Mouse (Mus musculus): ENCODE measurements around the gene Ccdc93.
A peak's percentile ranks its signal among the peaks of the same experiment; 100 is the strongest.

The Ccdc93 gene

DNA sequence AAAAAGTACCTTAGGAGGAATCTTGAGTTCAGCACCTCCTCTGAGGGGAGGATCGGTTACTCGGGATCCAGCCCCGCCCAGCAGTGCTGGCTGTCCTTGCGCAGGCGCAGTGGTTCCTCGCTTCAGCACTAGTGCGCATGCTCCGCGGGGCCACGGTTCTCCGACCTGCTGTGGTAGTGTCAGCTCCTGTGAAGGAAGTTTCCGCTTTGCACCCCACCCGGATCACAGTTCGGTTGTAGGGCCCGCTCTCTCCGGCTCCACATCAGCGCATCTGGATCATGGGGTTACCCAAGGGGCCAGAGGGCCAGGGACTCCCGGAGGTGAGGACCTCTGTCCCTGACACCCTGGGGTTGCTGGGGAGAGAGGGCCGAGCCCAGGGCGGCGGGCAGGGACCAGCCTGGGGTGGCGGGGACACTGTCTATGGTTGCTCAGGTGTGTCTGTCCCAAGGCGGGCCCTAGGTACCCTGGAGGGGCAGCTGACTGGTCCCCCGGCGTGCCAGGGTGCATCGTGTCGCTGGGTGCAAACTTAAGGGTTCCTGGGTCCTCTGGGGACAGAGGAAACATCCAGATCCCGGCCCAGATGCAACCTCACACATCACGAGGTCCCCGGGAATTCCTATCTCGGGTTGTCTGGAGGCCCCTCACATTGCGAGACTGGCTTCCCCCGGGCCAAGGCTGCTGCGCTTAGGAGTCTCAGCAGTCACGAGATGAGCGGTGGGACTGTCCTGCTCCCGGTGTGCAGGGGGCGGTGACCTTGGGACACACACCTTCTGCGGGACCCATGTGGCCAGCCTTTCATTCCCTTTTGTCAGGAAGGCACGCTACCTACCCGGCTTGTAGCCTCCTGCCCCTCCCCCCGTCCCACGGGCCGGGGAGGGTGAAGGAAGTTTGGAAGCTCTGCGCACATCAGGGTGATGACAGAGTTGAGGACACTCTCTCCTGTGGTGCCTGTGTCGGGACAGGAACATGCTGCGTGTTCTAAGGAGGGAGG is at the start of gene Ccdc93:
Ccdc93 (plus strand) TSS at position 112 of the 991 bp plus-strand sequence.
- peak; percentile 100 for DNase-seq (ENCODE audit: low spot score)

DNA sequence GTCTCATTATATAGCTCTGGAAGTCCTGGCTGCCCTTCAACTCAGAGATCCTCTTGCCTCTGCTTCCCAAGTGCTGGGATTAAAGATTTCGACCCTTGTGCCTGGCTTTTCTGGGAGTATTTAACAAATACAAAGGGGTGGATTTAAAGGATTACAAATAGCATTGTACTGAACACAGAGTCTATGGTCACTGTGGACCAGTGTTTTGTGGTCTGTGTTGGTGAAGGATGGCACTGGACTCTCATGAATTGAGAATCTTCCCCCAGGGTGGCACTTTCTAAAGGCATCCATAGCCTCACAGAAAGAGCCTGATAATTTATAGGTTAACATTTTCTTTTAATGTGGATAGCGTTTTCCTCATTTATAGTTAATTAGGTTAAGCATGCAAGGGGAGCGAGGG is 49.3 kb upstream of the Ccdc93 start:
- no peak for DNase-seq (ENCODE audit: low spot score)

DNA sequence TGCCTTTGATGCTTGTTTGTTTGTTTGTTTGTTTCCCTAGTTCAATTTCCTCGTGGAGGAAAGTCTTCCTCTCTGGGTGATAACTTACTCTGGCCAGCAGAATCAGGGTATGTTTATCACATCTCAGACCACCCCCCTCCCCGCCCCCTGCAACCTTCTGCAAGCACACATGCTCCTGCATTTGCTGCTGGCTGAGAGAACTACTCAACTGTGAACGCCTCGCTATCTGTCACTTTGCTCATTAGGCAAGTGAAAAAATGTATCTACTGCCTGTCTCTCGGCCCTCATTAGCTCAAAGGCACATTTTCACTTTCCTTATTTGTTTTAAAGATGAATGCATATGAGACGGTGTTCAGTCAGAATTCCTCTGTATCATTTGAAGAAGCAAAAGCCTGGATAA is 42.5 kb upstream of the Ccdc93 start:
- DNase-seq (ENCODE audit: low spot score), result no peak

DNA sequence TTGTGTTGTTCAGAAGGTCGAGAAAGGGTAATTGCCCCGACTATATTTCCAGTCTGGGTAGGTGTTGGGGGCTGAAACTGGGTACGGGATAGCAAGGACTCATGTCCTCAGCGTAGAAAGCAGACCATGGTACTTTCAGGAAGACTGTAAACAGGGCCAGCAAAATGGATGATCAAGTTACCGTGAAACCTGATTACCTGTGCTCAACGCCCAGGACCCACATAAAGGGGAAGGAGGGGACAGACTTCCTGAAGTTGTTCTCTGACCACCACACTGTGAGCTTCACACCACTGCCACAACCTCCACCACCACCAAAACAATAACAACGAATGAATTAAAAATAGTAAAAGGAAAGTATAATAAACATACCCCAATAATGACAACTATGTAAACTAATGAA is 42.1 kb upstream of the Ccdc93 start:
- DNase-seq (ENCODE audit: low spot score), result no peak

DNA sequence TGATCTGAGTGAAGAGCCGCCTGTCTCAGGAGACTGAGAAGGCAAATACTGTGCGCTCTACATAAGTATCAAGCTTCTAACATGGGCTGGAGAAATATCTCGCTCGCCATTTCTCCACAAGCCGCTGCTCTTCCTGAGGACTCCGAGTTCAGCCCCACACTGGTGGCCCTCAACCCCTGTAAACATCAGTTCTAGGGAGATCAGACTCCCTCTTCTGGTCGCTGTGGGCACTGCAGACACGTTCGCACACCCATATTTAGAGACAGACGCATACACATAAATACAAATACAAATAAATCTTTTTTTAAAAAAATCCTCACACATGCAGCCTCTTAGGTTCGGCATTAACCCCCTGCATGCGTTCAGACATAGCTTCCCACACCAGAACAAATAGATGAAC is 41.3 kb upstream of the Ccdc93 start:
- no peak for DNase-seq (ENCODE audit: low spot score)

DNA sequence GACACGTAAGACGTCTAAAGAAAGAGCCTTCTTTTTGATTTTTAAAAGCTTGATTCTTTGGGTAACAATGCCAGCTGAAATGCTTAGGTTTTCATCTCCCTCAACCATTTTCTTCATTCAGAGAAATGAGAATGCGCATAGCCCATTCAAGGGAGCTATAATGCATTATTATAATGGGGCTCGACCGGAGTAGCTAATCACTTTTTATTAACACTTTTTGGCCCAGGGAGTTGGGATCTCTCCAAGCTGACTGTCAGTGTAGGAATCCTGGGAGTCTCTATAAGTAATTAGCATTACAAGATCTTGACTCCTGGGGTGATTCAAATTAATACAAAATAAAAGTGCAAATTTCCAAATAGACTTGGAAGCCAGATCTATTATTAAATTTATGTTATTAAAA is 40.8 kb upstream of the Ccdc93 start:
- DNase-seq (ENCODE audit: low spot score), result no peak

DNA sequence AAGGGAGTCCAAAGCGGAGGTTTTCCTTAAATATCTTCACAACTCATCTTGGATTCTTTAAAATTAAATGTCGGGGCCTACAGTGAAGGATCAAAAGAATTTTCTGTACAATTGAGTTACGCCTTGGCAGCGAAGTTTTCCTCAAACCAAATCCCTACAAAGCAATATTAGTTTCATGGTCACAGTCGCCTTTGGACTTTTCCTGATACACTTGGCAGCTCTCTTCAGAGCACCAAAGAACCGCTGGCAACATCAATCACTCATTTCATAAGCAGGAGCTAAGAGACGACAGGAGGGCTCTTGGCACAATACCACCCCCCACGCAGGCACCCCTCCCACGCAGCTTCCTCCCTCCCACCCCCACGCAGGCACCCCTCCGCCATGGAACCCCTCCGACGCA is 40.4 kb upstream of the Ccdc93 start:
- DNase-seq (ENCODE audit: low spot score), result no peak

DNA sequence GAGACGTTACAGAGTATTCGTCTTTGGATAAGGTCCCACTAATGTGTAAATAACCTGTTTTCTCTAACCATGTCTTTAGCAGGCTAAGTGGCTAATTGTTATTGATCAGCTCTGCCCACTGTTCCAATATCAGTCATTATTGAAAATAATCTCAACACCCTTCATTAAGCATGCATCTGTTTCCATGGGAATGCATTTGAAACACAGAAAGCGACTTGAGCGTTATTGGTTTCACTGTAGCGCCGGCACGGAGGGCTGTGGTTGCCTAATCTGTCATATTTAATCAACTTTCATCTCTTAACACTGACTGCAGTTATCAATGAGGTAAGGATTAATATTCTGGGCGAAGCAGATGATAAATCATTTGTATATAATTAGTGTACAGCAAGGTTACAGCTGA is 40.0 kb upstream of the Ccdc93 start:
- DNase-seq (ENCODE audit: low spot score), result no peak

DNA sequence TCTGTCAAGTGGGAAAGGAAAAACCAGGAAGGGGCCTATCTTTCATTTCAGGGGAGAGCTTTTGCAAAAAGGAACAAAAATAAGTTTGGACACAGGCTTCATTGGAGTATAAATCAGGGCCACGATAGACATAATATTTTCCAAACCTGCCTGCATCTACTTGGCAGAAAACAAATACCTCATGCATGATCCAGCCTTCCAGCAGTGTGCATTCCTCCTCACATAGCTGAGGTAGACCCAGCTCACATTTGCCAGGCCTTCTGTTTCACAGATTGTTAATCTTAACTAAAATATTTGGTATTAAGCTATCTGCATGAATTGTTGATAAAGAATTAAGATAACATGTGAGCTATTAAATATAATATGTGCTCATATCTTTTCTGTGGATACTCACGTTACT is 37.7 kb upstream of the Ccdc93 start:
- DNase-seq (ENCODE audit: low spot score), result no peak

DNA sequence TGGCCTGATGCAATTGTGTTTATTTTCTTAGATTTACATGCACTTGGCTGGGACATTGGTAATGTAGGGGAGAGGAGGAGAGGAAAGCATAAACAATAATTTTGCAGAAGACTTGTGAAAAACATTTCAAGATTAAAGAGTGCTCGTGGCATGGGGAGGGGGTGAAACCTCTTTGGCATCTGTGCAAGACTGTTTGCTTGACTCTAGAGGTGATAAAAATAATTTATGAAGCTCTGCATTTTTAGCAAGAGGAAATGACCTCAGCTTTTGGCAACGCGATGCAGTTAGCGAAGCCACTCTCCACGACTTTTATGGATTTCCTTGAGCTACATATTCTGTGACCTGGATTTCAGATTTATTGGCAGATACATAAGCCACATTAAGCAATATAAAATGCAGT is 36.1 kb upstream of the Ccdc93 start:
- no peak for DNase-seq (ENCODE audit: low spot score)

DNA sequence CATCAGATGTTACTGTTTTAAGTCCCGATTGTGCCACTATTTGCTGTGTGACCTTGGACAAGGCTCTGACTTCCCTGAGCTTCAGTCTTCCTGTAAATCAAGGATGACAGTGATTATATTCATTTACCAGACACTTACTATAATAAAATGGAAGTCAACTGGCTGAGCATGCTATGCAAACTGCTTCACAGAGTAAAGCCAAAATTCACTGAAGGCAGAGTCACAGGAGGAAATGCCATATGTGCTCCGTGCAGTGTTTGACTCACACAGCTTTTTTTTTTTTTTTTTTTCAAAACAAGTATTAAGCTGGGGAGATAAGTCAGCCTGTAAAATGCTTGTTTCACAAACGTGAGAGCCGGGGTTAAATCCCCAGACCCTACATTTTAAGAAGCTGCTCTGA is 34.3 kb upstream of the Ccdc93 start:
- no peak for DNase-seq (ENCODE audit: low spot score)

DNA sequence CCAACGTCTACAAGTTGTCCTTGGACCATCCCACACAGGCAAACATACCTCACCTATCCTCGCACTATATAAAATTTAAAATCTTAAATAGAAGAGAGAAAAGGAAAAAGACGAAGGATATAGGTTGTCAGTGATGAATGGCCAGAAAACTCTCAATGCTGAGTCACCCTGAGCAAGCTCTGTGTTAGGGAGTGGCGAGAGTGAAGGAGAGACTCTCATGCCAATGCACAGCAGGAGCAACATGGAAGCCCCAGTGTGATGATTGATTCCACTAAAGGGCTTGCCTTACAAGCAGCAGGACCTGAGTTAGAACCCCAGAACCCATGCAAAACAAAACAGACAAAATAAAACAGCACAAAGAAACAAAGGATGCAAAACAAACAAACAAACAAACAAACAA is 32.6 kb upstream of the Ccdc93 start:
- no peak for DNase-seq (ENCODE audit: low spot score)

DNA sequence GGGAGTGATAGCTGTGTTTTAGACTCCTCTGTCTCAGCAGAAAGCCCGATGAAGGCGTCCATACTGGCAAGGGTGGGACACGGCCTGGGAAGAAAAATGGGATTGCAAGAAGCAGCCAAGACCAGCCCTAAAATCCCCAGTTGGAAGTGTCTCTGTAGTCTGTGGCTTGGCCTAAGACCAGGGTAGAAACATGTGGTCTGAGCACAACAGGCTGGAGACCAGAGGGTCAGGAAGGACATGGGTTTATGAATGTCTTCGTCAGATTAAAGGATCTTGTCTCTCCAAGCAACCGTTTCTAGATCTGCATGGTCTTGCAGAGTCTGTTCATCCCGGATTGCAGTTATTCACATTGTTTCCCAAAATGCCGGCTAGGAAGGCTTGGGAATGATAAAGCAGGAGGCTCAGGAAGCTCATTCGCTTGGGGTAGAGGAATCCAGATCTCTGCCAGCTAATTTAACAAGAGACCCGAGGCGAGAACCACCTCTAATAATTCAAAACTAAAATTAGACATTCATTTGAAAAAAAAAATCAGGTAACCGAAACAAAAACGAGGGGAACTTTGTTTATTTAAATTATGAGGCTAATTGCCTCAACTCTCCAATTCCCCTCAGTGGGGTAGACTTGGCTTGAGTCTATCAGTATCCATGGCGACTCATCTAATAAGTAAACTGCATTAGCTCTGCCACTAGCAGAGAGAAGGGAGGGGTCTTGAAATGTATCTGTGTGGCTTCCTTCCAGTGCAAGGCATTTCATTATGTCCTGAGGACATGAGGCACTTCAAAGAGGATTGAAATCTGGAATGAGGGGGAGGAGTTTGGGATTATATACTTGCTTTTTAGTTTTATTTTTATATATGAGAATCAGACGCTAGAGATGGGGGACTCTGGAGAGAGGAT is 31.6 kb upstream of the Ccdc93 start:
- DNase-seq (ENCODE audit: low spot score), result no peak

DNA sequence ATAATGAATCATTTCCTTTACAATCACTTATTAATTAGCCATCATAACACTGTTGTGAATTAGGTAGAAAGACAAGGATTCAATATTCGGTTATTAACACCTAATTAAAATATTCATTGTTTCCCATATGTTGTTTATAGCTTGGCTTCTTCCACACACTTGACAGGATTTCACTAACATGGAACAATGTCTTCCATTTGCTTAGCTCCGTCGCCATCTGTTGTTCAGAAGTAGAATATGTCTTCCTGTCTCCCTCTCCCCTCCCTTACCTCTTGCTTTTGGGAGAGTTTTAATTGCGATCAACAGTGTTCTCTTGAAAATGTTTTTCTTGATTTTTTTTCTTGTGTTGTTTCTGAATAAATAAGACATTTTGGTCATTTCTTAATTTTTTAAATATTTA is 30.6 kb upstream of the Ccdc93 start:
- no peak for DNase-seq (ENCODE audit: low spot score)

DNA sequence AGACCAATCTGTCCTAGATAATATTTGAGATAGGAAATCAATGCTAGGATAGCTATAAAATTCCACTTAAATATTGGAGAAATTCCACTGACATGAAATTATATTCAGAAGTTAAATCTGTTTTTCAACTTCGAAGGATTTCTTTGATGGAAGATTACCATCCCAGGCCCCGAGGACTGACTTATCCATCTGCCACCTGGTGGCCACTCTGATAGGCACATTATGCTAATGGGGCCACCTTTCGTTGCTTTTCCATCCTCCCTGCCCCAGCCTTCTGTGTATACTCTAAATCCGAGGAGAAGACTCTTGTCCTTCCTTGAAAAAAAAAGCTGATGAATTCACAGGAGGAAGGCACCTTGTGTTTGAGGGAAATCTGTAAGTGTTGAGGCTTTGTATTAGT is 11.8 kb upstream of the Ccdc93 start:
- DNase-seq (ENCODE audit: low spot score), result no peak

DNA sequence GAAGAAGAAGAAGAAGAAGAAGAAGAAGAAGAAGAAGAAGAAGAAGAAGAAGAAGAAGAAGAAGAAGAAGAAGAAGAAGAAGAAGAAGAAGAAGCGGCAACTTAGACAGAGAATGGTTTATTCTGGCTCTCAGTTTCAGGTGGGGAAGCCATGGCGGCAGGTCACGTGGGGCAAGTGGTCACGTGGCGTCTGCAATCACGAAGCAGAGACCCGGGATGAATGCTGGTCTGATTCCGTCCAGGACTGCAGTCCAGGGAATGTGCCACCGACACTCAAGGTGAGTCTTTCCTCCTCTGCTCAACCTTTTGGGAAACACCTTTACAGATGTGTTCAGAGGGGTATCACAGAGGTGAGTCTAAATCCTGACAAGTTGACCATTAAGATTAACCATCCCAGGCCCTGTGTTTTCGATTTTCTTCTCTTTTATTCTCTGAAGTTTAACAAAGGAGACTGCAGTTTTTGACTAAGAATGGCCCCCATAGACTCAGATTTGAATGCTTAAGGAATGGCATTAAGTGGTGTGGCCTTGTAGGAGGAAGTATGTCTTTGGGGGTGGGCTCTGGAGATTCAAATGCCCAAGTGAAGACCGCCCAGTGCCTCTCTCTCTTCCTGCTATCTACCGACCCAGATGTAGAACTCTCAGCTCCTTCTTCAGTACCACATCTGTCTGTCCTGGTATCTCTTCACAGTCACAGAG is 11.1 kb upstream of the Ccdc93 start:
- DNase-seq (ENCODE audit: low spot score), result no peak

DNA sequence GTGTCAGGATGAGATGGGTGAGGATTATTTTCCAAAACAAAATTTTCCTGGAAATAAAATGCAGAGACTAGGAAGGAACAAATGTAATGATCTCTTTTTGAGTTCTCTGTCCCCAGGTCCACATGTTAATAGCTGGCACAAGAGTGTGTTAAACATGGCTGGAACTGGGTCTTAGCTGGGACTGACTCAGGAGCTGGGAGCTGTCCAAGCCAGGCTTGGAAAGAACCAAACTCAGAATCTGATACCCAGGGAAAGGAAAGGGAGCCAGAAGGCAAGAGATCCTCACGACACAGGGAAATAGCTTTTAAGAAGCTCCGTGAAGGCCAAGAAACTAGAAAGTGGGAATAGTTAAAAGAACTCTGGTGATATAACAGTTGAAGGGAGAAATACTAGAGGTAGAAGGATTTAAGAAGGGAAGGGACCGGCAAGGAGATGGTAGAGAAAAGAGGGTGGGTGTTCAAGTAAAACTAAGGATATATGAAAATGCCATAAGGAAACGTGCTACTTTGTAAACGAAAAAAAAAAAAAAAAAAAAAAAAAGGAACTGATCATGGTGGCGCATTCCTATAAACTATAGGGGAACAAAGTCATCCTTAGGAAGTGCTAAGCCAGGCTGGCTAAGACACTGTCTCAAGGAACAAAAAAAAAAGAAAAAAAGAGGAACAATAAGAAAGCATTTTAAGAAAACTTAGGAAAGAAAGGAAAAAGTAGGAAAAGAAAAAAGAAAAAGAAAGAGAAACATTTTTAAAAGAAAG is 489 bp upstream of the Ccdc93 start:
- DNase-seq (ENCODE audit: low spot score), result no peak

DNA sequence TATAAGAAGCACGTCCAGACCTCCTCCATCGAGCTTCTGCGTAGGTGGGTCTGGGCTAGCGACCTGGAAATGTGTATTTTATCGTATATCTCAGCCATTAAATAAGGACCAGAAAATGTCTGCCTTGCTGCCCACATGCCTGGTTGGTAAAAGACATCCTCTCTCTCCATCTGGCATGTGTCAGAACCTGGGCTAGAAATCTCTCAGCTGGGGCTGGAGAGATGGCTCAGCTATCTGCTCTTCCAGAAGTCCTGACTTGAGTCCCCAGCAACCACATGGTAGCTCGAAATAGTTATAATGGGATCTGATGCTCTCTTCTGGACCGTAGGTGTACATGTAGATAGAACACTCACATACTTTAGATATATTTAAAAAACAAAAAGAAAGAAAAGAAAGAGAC is 5.1 kb downstream of the Ccdc93 start:
- DNase-seq (ENCODE audit: low spot score), result no peak

DNA sequence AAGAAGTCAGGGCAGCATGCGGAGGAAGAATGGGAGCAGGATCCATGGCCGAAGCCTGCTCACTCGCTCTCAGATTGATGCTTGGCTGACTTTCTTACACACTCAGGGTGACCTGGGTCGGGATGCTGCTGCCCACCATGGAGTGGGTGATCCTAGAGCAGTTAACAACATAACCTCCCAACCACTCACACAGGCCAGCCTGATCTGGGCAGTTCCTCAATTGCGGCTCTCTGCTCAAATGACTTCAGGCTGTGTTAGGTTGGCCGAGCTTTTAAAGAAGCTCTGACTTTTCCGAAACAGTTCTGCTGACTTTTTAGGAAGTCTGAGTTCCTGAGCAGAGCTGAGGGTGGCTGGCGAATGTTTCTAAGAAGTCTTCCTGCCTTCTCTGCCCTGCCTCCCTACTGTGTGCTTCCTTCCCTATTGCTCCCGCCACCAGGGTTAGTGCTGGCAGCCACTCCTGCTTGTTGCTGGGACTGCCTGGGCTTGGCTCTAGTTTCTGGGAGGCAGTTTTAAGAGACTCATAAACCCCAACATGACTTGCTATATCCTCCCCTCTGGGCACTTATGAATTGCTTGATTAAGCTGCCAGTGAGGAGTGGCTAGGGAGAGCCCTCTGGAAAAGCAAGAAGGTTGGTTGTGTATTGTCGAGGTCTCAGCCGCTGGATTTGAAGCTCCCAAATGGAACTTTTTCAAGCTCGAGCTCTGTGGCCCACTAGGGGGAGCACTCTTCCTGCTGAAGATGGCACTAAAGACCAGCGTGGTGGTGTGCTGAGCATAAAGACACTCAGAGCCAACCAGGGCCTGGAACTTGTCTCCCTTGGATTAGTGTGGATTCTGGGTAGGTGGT is 9.9 kb downstream of the Ccdc93 start:
- DNase-seq (ENCODE audit: low spot score), result peak; percentile 25

DNA sequence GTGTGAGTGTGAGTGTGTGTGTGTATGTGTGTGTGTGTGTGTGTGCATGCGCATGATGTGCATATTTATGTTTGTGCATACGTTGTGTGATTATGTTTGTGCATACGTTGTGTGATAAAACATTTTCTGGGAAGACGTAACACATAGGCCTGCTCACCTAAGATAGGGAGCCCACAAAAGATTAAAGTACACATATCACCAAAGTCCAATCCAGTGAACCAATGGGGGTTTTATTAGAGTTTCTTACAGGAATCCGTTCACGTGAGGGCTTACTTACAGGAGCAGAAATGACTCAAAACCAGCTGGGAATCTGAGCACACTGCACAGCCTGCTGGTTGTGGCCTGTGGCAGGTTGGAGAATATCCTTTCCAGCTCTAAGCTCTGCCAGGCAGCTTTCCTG is 13.3 kb downstream of the Ccdc93 start:
- no peak for DNase-seq (ENCODE audit: low spot score)

DNA sequence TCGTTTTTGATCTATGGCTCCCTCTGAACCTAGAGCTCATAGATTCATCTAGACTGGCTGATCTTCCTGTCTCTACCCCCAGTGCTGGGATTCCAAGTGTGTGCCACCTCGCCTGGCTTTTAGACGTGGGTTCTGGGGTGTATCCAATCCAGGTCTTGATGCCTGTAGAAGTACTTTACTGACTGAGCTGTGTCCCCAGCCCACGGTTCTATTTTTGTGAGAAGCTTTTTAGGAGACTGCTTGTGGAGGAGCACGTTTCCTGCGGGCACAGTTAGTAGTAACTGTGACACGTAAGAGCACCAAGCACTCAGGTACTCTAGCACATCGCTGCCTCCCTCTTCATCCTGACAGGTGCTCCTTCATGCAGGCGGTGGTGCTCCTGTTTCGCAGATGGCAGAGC is 16.4 kb downstream of the Ccdc93 start:
- DNase-seq (ENCODE audit: low spot score), result no peak
